Mouse (Mus musculus): Measurements from ENCODE around the gene Srek1. TPM values are rescaled to one million over a fixed set of nuclear protein-coding genes. Genes with fewer than 3 reads are reported as not detected.

Gene Srek1
- 73.8 TPM for polyA plus RNA-seq (2014; fragmentation: Illumina TruSeq; extraction: RNeasy Lipid Tissue Mini Kit (QIAGEN cat#74804))

GRCm38 (mm10) chr13:103774119-103774757 is at the start of gene Srek1:
Gene Srek1, minus strand, starts transcription at chr13:103774608.

Other genes with a start within 250 kb of the Srek1 start
- gene Erbin, start 145.9 kb upstream of the Srek1 start, polyA plus RNA-seq (2014; fragmentation: Illumina TruSeq; extraction: RNeasy Lipid Tissue Mini Kit (QIAGEN cat#74804)) = 367 TPM

All from ovary, adult 10 weeks (tissue).